Mouse (Mus musculus): ENCODE data around the gene Usp34.
"Not testable (repeated sequence)": the region's sequence is repeated elsewhere in the genome, so short reads cannot be mapped to it uniquely, and the experiment has no call there.

GRCm38 (mm10) chr11:23514785-23515184 lies 208.1 kb downstream of the Usp34 start:
- not testable (repeated sequence) for TF ChIP-seq CTCF (IDR thresholded peaks at IDR 0.05; ENCODE audit: low read depth, low read length); POLR2A (IDR thresholded peaks at IDR 0.05; ENCODE audit: borderline replicate concordance, low read depth, low read length)
